In the genomic region with DNA sequence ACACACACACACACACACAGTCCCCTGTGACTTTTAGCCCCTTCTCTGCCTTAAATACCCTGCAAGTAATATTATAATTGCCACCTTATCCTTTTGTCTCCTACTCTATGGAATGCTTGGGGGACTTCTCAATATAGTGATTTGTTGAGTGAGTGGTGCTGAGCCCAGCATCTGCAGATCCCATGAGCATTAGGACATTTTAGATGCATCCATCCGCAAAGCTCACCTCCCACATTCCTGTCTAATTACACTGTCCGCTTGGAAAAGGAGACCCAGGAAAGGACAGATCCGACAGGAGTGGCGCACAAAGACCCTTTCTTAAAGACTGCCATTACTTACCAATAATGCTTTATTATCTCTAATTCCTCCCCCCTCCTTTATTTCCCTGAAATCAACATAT, we compare ENCODE assay signal across 19 mouse cellular contexts. TPM values are rescaled to one million over a fixed set of nuclear protein-coding genes. Genes with fewer than 3 reads are reported as not detected.
DNase-seq lines count a peak whose midpoint lies in the region; ATAC-seq and TF ChIP-seq lines count a peak whose summit lies in the region.
"Had no signal": no experiment of that assay in that cellular context is flagged by ENCODE, and none has a peak within 500 bp of the region (broad histone marks: within the 10 kb centered on the region; RNA-seq: fewer than 3 reads in every experiment).

No protein-coding gene starts in this region.

- H3K9me3 ChIP-seq in forebrain, embryonic 13.5 days (replicated peaks): no peaks in the 10 kb centered on the region
- peaks cover 6% of the 10 kb centered on the region; the same call in 1 of the 2 replicates for H3K9me3 ChIP-seq in forebrain, embryonic 10.5 days
- no peaks in the 10 kb centered on the region; the same call in 1 of the 2 replicates for H3K9me3 ChIP-seq in kidney, embryonic 15.5 days (replicated peaks)
- H3K9me3 ChIP-seq in kidney, postnatal 0 days (replicated peaks; ENCODE audit: low read length): no peaks in the 10 kb centered on the region
- H3K9me3 ChIP-seq: embryonic facial prominence, embryonic 10.5 days; embryonic facial prominence, embryonic 12.5 days; forebrain, embryonic 15.5 days had no signal

- 43% methylated on average over 4 of the region's 4 CpGs for WGBS in forebrain, embryonic 13.5 days
- WGBS in forebrain, embryonic 10.5 days: 47% methylated on average over 4 of the region's 4 CpGs
- 51% methylated on average over 4 of the region's 4 CpGs for WGBS in kidney, embryonic 15.5 days
- 90% methylated on average over 4 of the region's 4 CpGs for WGBS in kidney, adult 2 months
- WGBS in kidney, postnatal 0 days: 70% methylated on average over 4 of the region's 4 CpGs

- H3K27me3 ChIP-seq in forebrain, embryonic 13.5 days: no peaks in the 10 kb centered on the region
- no peaks in the 10 kb centered on the region for H3K27me3 ChIP-seq in forebrain, embryonic 10.5 days (ENCODE audit: poor library complexity, severe bottlenecking)
- H3K27me3 ChIP-seq in kidney, embryonic 15.5 days: no peaks in the 10 kb centered on the region
- no peaks in the 10 kb centered on the region for H3K27me3 ChIP-seq in kidney, adult 2 months (replicated peaks; ENCODE audit: control insufficient read depth, insufficient read depth, low read length)
- no peaks in the 10 kb centered on the region for H3K27me3 ChIP-seq in kidney, postnatal 0 days (ENCODE audit: insufficient read depth, low read length)
- H3K27me3 ChIP-seq: embryonic facial prominence, embryonic 12.5 days; forebrain, embryonic 15.5 days had no signal

- no peak overlapping the region for H3K27ac ChIP-seq in forebrain, embryonic 13.5 days
- no peak overlapping the region for H3K27ac ChIP-seq in forebrain, embryonic 10.5 days
- H3K27ac ChIP-seq in kidney, embryonic 15.5 days: no peak overlapping the region
- no peak overlapping the region for H3K27ac ChIP-seq in kidney, adult 2 months (ENCODE audit: insufficient read depth, low read depth, low read length)
- H3K27ac ChIP-seq in kidney, postnatal 0 days: no peak overlapping the region
- H3K27ac ChIP-seq: embryonic facial prominence, embryonic 10.5 days; embryonic facial prominence, embryonic 12.5 days; forebrain, embryonic 15.5 days had no signal

- H3K9ac ChIP-seq in forebrain, embryonic 13.5 days: no peak overlapping the region
- H3K9ac ChIP-seq in kidney, embryonic 15.5 days: no peak overlapping the region
- H3K9ac ChIP-seq in kidney, postnatal 0 days (ENCODE audit: low read depth, low read length): no peak overlapping the region
- H3K9ac ChIP-seq: embryonic facial prominence, embryonic 12.5 days; forebrain, embryonic 15.5 days; forebrain, postnatal 0 days had no signal

- peak; percentile 14; the same call in 1 of the 2 replicates for ATAC-seq in forebrain, embryonic 13.5 days
- ATAC-seq in kidney, embryonic 15.5 days (replicated peaks; ENCODE audit: low FRiP score): peak; percentile 70
- ATAC-seq in kidney, postnatal 0 days (replicated peaks; ENCODE audit: low FRiP score, low read depth): peak; percentile 54; the same call in 1 of the 2 replicates
- ATAC-seq: forebrain, embryonic 15.5 days; forebrain, postnatal 0 days had no signal

- DNase-seq in forebrain, embryonic 10.5 days (ENCODE audit: extremely low spot score, low spot score): no peak
- no peak for DNase-seq in kidney, adult 2 months
- peak; percentile 66 for DNase-seq in kidney, postnatal 0 days (ENCODE audit: low spot score)
- DNase-seq in kidney, adult 9 months: no peak
- DNase-seq in left cerebral cortex, postnatal 14 days (ENCODE audit: low spot score in 2 of 2): no peak
- DNase-seq: adrenal gland, adult 2 months; adrenal gland, postnatal 10 days; adrenal gland, postnatal 25 days; cerebellum, adult 11-12 months; cerebellum, adult 2 months; cerebellum, adult 9-10 months; cerebellum, postnatal 10 days; cerebellum, postnatal 25 days; forebrain, postnatal 0 days had no signal

- H3K4me2 ChIP-seq in forebrain, embryonic 13.5 days: no peak overlapping the region
- no peak overlapping the region for H3K4me2 ChIP-seq in kidney, embryonic 15.5 days
- no peak overlapping the region for H3K4me2 ChIP-seq in kidney, postnatal 0 days (ENCODE audit: low read length)
- H3K4me2 ChIP-seq: embryonic facial prominence, embryonic 12.5 days; forebrain, embryonic 15.5 days had no signal

- peaks cover 28% of the 10 kb centered on the region for H3K4me1 ChIP-seq in forebrain, embryonic 13.5 days
- peaks cover 25% of the 10 kb centered on the region for H3K4me1 ChIP-seq in forebrain, embryonic 10.5 days
- no peaks in the 10 kb centered on the region for H3K4me1 ChIP-seq in kidney, embryonic 15.5 days
- peaks cover 13% of the 10 kb centered on the region; the same call in 1 of the 2 replicates for H3K4me1 ChIP-seq in kidney, adult 2 months (ENCODE audit: control insufficient read depth, insufficient read depth, low read length)
- no peaks in the 10 kb centered on the region for H3K4me1 ChIP-seq in kidney, postnatal 0 days (replicated peaks; ENCODE audit: insufficient read depth, low read length)
- H3K4me1 ChIP-seq: embryonic facial prominence, embryonic 12.5 days had no signal

- H3K36me3 ChIP-seq in forebrain, embryonic 13.5 days (ENCODE audit: poor library complexity, severe bottlenecking): no peaks in the 10 kb centered on the region
- H3K36me3 ChIP-seq in forebrain, embryonic 10.5 days (replicated peaks): peaks cover 25% of the 10 kb centered on the region
- no peaks in the 10 kb centered on the region for H3K36me3 ChIP-seq in kidney, embryonic 15.5 days
- H3K36me3 ChIP-seq in kidney, adult 2 months (ENCODE audit: control insufficient read depth, insufficient read depth, low read length): no peaks in the 10 kb centered on the region
- no peaks in the 10 kb centered on the region for H3K36me3 ChIP-seq in kidney, postnatal 0 days (ENCODE audit: insufficient read depth, low read length)
- H3K36me3 ChIP-seq: embryonic facial prominence, embryonic 12.5 days; forebrain, embryonic 15.5 days had no signal

- intact Hi-C loops in left cerebral cortex, postnatal 14 days (cut with DNase I): no loop called here

- no peak for TF ChIP-seq CTCF in kidney, adult 2 months (conservative IDR thresholded peaks at IDR 0.05; ENCODE audit: insufficient read depth, insufficient read length, low read depth, low read length)
- no peak for TF ChIP-seq CTCF in kidney, postnatal 0 days (IDR thresholded peaks at IDR 0.05; ENCODE audit: low read depth)

- no peak for TF ChIP-seq POLR2A in kidney, adult 2 months (IDR thresholded peaks at IDR 0.05; ENCODE audit: low read depth, low read length)

- H3K4me3 ChIP-seq in forebrain, embryonic 13.5 days: no peak overlapping the region
- no peak overlapping the region for H3K4me3 ChIP-seq in forebrain, embryonic 10.5 days
- no peak overlapping the region for H3K4me3 ChIP-seq in kidney, embryonic 15.5 days (replicated peaks)
- H3K4me3 ChIP-seq in kidney, adult 2 months (ENCODE audit: insufficient read depth, low read depth, low read length): no peak overlapping the region
- H3K4me3 ChIP-seq in kidney, postnatal 0 days (replicated peaks; ENCODE audit: low read depth, low read length): no peak overlapping the region
- H3K4me3 ChIP-seq: embryonic facial prominence, embryonic 10.5 days; embryonic facial prominence, embryonic 12.5 days; forebrain, embryonic 15.5 days had no signal

RNA-seq across cellular contexts. Expression of gene Gpd2, which starts 47.8 kb away (rescaled TPM):
- polyA plus RNA-seq in forebrain, embryonic 13.5 days (2015; fragmentation: Nextera tagmentation; extraction: Ambion mirVana): 20.3 and 22.1 TPM in 2 replicates
- polyA plus RNA-seq in forebrain, embryonic 10.5 days (2016; fragmentation: Nextera tagmentation; extraction: Ambion mirVana): 37.5 and 39.5 TPM in 2 replicates
- 16.1 and 19.3 TPM in 2 replicates for polyA plus RNA-seq in kidney, embryonic 15.5 days (2015; fragmentation: Nextera tagmentation; extraction: Ambion mirVana)
- 12.5 and 17.2 TPM in 2 replicates for polyA plus RNA-seq in kidney, adult 2 months (2012; rRNA removed)
- polyA plus RNA-seq in kidney, postnatal 0 days (2015; fragmentation: Nextera tagmentation; extraction: Ambion mirVana): 11.9 and 15.4 TPM in 2 replicates
- 100 to 1,000 TPM; 106 to 114 TPM for total RNA-seq in left cerebral cortex, postnatal 14 days (2021)

Comparison
In these comparisons a context has a peak if more than half of its experiments do, and no peak if none do; other contexts are left out.
1. ATAC-seq: peak in every context shown above with its lines; median percentile 70 in kidney, embryonic 15.5 days; 54 in kidney, postnatal 0 days; 14 in forebrain, embryonic 13.5 days.